Mouse (Mus musculus) CH12.LX (cell line): Measurements from ENCODE around the gene C1qtnf2. TPM values are rescaled to one million over a fixed set of nuclear protein-coding genes. Genes with fewer than 3 reads are reported as not detected.

Source experiments
- DNase-seq: peaks from one replicate; pipeline ENCODE4 v3.0.0-alpha.2; 2013; ENCODE audit errors: extremely low read depth
- H3K27ac ChIP-seq: 2 replicates; pipeline ENCODE4 v1.5.1; 2012; ENCODE audit warnings: low read depth, mild to moderate bottlenecking, control low read depth, moderate library complexity; ENCODE audit not compliant: insufficient read depth
- H3K27me3 ChIP-seq: replicated peaks from 2 replicates; pipeline ENCODE3; 2012; ENCODE audit warnings: inconsistent platforms
- H3K36me3 ChIP-seq, 2 experiments: replicated peaks in 1 of 2; 2 replicates each; pipeline versions ENCODE3 to v1.6.1; 2012; ENCODE audit warnings: inconsistent platforms in 1 of 2, low read length in 1 of 2, mild to moderate bottlenecking in 1 of 2, mixed read lengths in 1 of 2, moderate library complexity in 1 of 2; ENCODE audit not compliant: control insufficient read depth in 1 of 2, insufficient read depth in 1 of 2
- H3K4me1 ChIP-seq, 2 experiments: 2 replicates each; pipeline ENCODE4 v1.6.1; 2012; ENCODE audit warnings: inconsistent platforms in 1 of 2, moderate library complexity in 1 of 2; ENCODE audit not compliant: insufficient read depth in 2 of 2, control insufficient read depth in 1 of 2
- H3K4me2 ChIP-seq: 2 replicates; pipeline ENCODE4 v1.6.1; 2012; ENCODE audit warnings: low read depth, mild to moderate bottlenecking, control low read depth; ENCODE audit not compliant: poor library complexity, insufficient read depth, severe bottlenecking
- H3K4me3 ChIP-seq, 3 experiments: fragments of 150-350 bp in 1 of 3; sonication (generic) in 1 of 3; replicated peaks in 1 of 3; 2 replicates each; pipeline versions ENCODE3 to v1.5.1; 2011 to 2012; ENCODE audit warnings: low read depth in 2 of 3, low read length in 2 of 3, mild to moderate bottlenecking in 2 of 3, moderate library complexity in 2 of 3, control low read depth in 1 of 3, improper control_type of control experiment in 1 of 3, inconsistent platforms in 1 of 3, mixed read lengths in 1 of 3; ENCODE audit not compliant: poor library complexity in 1 of 3
- H3K79me2 ChIP-seq: replicated peaks from 2 replicates; pipeline ENCODE4 v1.6.1; 2012; ENCODE audit warnings: mild to moderate bottlenecking, moderate library complexity; ENCODE audit not compliant: control insufficient read depth, poor library complexity, insufficient read depth, severe bottlenecking; ENCODE audit errors: extremely low read depth
- H3K9ac ChIP-seq: 2 replicates; pipeline ENCODE4 v1.6.1; 2012; ENCODE audit warnings: low read depth, mild to moderate bottlenecking, control low read depth, moderate library complexity; ENCODE audit not compliant: insufficient read depth
- H3K9me3 ChIP-seq: replicated peaks from 2 replicates; pipeline ENCODE3; 2012; ENCODE audit warnings: low read length, inconsistent platforms, mixed read lengths
- CHD1 ChIP-seq: IDR thresholded peaks from 2 replicates; pipeline ENCODE4 v1.6.1; 2012; ENCODE audit warnings: low read depth, low read length, improper control_type of control experiment, inconsistent platforms
- CTCF ChIP-seq, 2 experiments: IDR thresholded peaks in 1 of 2; conservative IDR thresholded peaks in 1 of 2; 2 replicates each; pipeline ENCODE4 v1.5.1; 2011 to 2012; ENCODE audit warnings: low read depth in 2 of 2, low read length in 2 of 2, improper control_type of control experiment in 1 of 2, inconsistent platforms in 1 of 2, mild to moderate bottlenecking in 1 of 2, moderate library complexity in 1 of 2
- E2F4 ChIP-seq: IDR thresholded peaks from 2 replicates; pipeline ENCODE4 v1.6.1; 2011; ENCODE audit warnings: low read depth, low read length, improper control_type of control experiment; ENCODE audit not compliant: insufficient replicate concordance
- ELF1 ChIP-seq: IDR thresholded peaks from 2 replicates; pipeline ENCODE4 v1.6.1; 2014; ENCODE audit warnings: low read depth, mild to moderate bottlenecking, inconsistent platforms, low read length, improper control_type of control experiment
- EP300 ChIP-seq: IDR thresholded peaks from 2 replicates; pipeline ENCODE4 v1.6.1; 2011; ENCODE audit warnings: low read length, improper control_type of control experiment
- GABPA ChIP-seq: IDR thresholded peaks from 2 replicates; pipeline ENCODE4 v1.6.1; 2012; ENCODE audit warnings: low read depth, low read length, improper control_type of control experiment, inconsistent platforms; ENCODE audit not compliant: insufficient replicate concordance
- HCFC1 ChIP-seq: IDR thresholded peaks from 2 replicates; pipeline ENCODE4 v1.6.1; 2012; ENCODE audit warnings: low read depth, mild to moderate bottlenecking, inconsistent platforms, low read length, improper control_type of control experiment
- IRF4 ChIP-seq: IDR thresholded peaks from 2 replicates; pipeline ENCODE4 v1.6.1; 2014; ENCODE audit warnings: low read depth, mild to moderate bottlenecking, inconsistent platforms, low read length, improper control_type of control experiment
- JUND ChIP-seq: conservative IDR thresholded peaks from 2 replicates; pipeline ENCODE4 v1.6.1; 2011; ENCODE audit warnings: low read depth, low read length, improper control_type of control experiment
- KAT2A ChIP-seq: IDR thresholded peaks from 2 replicates; pipeline ENCODE4 v1.6.1; 2012; ENCODE audit warnings: low read length, improper control_type of control experiment, inconsistent platforms; ENCODE audit not compliant: insufficient replicate concordance
- MEF2A ChIP-seq: IDR thresholded peaks from 2 replicates; pipeline ENCODE4 v1.6.1; 2014; ENCODE audit warnings: low read depth, mild to moderate bottlenecking, inconsistent platforms, low read length, improper control_type of control experiment, borderline replicate concordance
- NELFE ChIP-seq: IDR thresholded peaks from 2 replicates; pipeline ENCODE4 v1.6.1; 2011; ENCODE audit warnings: low read depth, low read length, improper control_type of control experiment
- NRF1 ChIP-seq: IDR thresholded peaks from 2 replicates; pipeline ENCODE4 v1.6.1; 2014; ENCODE audit warnings: low read depth, mild to moderate bottlenecking, inconsistent platforms, low read length, improper control_type of control experiment, moderate library complexity
- POLR2A ChIP-seq: IDR thresholded peaks from 2 replicates; pipeline ENCODE4 v1.6.1; 2011; ENCODE audit warnings: low read depth, mild to moderate bottlenecking, improper control_type of control experiment, low read length
- POLR2AphosphoS2 ChIP-seq: IDR thresholded peaks from 2 replicates; pipeline ENCODE4 v1.6.1; 2011; ENCODE audit warnings: low read depth, low read length, improper control_type of control experiment
- RCOR1 ChIP-seq: conservative IDR thresholded peaks from 2 replicates; pipeline ENCODE4 v1.6.1; 2012; ENCODE audit warnings: low read depth, mild to moderate bottlenecking, inconsistent platforms, low read length, improper control_type of control experiment
- TBP ChIP-seq: conservative IDR thresholded peaks from 2 replicates; pipeline ENCODE4 v1.6.1; 2011; ENCODE audit warnings: low read depth, low read length, improper control_type of control experiment
- TCF12 ChIP-seq: IDR thresholded peaks from 2 replicates; pipeline ENCODE4 v1.6.1; 2014; ENCODE audit warnings: low read depth, mild to moderate bottlenecking, inconsistent platforms, low read length, improper control_type of control experiment
- UBTF ChIP-seq: IDR thresholded peaks from 2 replicates; pipeline ENCODE4 v1.6.1; 2012; ENCODE audit warnings: low read depth, mild to moderate bottlenecking, inconsistent platforms, low read length, improper control_type of control experiment, moderate library complexity
- USF2 ChIP-seq: conservative IDR thresholded peaks from 2 replicates; pipeline ENCODE4 v1.6.1; 2011; ENCODE audit warnings: low read depth, low read length, improper control_type of control experiment
- ZMIZ1 ChIP-seq: IDR thresholded peaks from 2 replicates; pipeline ENCODE4 v1.6.1; 2012; ENCODE audit warnings: low read depth, mild to moderate bottlenecking, inconsistent platforms, low read length, improper control_type of control experiment
- ZNF384 ChIP-seq: IDR thresholded peaks from 2 replicates; pipeline ENCODE4 v1.6.1; 2012; ENCODE audit warnings: low read depth, low read length, improper control_type of control experiment, inconsistent platforms
- dilution Hi-C: fragments of 300-500 bp; cut with MboI; formaldehyde crosslinking; loops from 2 replicates; pipeline ENCODE4 v1.14.3; 2020; ENCODE audit warnings: low sequenced_read_pairs; ENCODE audit not compliant: extremely low pct_unique_long_range_greater_than_20kb, extremely low pct_ligation_motif_present
- in situ Hi-C: fragments of 300-500 bp; cut with MboI; formaldehyde crosslinking; loops from 3 replicates; pipeline ENCODE4 v1.14.3; 2019; ENCODE audit warnings: low sequenced_read_pairs, low pct_ligation_motif_present, low pct_unique_long_range_greater_than_20kb, mixed read lengths
- polyA plus RNA-seq: library from polyadenylated mRNA; unstranded; fragments of >175 nt; gene quantifications from 2 replicates; pipeline ENCODE4 v1.2.1, GENCODE M21; 2012; ENCODE audit warnings: low read depth; ENCODE audit not compliant: insufficient read length
- total RNA-seq, 2 experiments: library from RNA; depleted of rRNA; stranded (reverse); fragments of 300-350 nt in 1 of 2; fragments of >200 nt in 1 of 2; gene quantifications; 2 replicates each; pipeline ENCODE4 v1.2.3; 2012 to 2014

Gene C1qtnf2
- total and polyA plus RNA-seq, 3 experiments = not detected

GRCm38 (mm10) chr11:43537074-43537473, 63.0 kb downstream of the C1qtnf2 start:
- Histone ChIP-seq H3K79me2 (no peaks in the 10 kb centered on the region), H3K36me3 (no peaks in the 10 kb centered on the region), H3K4me3 (no peak overlapping the region), H3K9me3 (no peaks in the 10 kb centered on the region), H3K4me1 (peaks cover 0 to 5% of the 10 kb centered on the region in 2 experiments; a peak in 2 of 4 replicates), H3K4me2 (no peak overlapping the region), H3K27me3 (peaks cover 2% of the 10 kb centered on the region), H3K9ac (no peak overlapping the region), H3K27ac (no peak overlapping the region)
- dilution Hi-C loops (no loop called here), in situ Hi-C loops (no loop called here)
- DNase-seq = no peak
- TF ChIP-seq EP300 = no peak
- no peak for TF ChIP-seq E2F4
- no peak for TF ChIP-seq JUND
- no peak for TF ChIP-seq HCFC1
- TF ChIP-seq TBP = no peak
- TF ChIP-seq TCF12 = no peak
- no peak for TF ChIP-seq MEF2A
- TF ChIP-seq ZNF384 = no peak
- no peak for TF ChIP-seq IRF4
- no peak for TF ChIP-seq NELFE
- no peak for TF ChIP-seq USF2
- TF ChIP-seq ELF1 = no peak
- no peak for TF ChIP-seq KAT2A
- TF ChIP-seq CHD1 = no peak
- TF ChIP-seq RCOR1 = no peak

- Histone ChIP-seq H3K27me3 (peaks cover 6% of the 10 kb centered on the region), H3K4me2 (no peak overlapping the region), H3K79me2 (no peaks in the 10 kb centered on the region), H3K9me3 (no peaks in the 10 kb centered on the region), H3K4me1 (no peaks in the 10 kb centered on the region), H3K36me3 (no peaks in the 10 kb centered on the region), H3K9ac (no peak overlapping the region), H3K4me3 (no peak overlapping the region), H3K27ac (no peak overlapping the region)
- dilution Hi-C loops = no loop called here
- in situ Hi-C loops = no loop called here
- no peak for TF ChIP-seq POLR2AphosphoS2
- TF ChIP-seq IRF4 = no peak
- TF ChIP-seq POLR2A = no peak
- TF ChIP-seq CTCF (conservative IDR thresholded peaks at IDR 0.05 in 1 of 2, IDR thresholded peaks at IDR 0.05 in 1 of 2; ENCODE audit: low read depth in 2 of 2, low read length in 2 of 2) = no peak
- no peak for TF ChIP-seq E2F4
- TF ChIP-seq ZMIZ1 = no peak
- TF ChIP-seq NRF1 = no peak
- TF ChIP-seq GABPA = no peak
- TF ChIP-seq UBTF = no peak
- no peak for TF ChIP-seq KAT2A
- TF ChIP-seq USF2 = no peak
- DNase-seq = no peak
These were observed 65.8 kb downstream of the C1qtnf2 start for GRCm38 (mm10) chr11:43539863-43540262.

Other genes starting within 250 kb of the C1qtnf2 start
- 153 and 190 TPM in 2 replicates for gene Pttg1, start 48.0 kb upstream of the C1qtnf2 start, total RNA-seq (2012; rRNA removed)
- 276 and 337 TPM in 2 replicates for gene Pttg1, start 48.0 kb upstream of the C1qtnf2 start, total RNA-seq (2014; rRNA removed)
- gene Pttg1, start 48.0 kb upstream of the C1qtnf2 start, polyA plus RNA-seq = 258 and 279 TPM in 2 replicates
- 41.6 and 43.0 TPM in 2 replicates for gene Slu7, start 40.5 kb upstream of the C1qtnf2 start, total RNA-seq (2012; rRNA removed)
- gene Slu7, start 40.5 kb upstream of the C1qtnf2 start, total RNA-seq (2014; rRNA removed) = 60.3 and 68.8 TPM in 2 replicates
- gene Slu7, start 40.5 kb upstream of the C1qtnf2 start, polyA plus RNA-seq = 66.8 and 78.7 TPM in 2 replicates
- gene Ccnjl, start 54.5 kb downstream of the C1qtnf2 start, total RNA-seq (2012; rRNA removed) = not detected in 2 replicates
- not detected in 2 replicates for gene Ccnjl, start 54.5 kb downstream of the C1qtnf2 start, total RNA-seq (2014; rRNA removed)
- gene Ccnjl, start 54.5 kb downstream of the C1qtnf2 start, polyA plus RNA-seq = not detected in 2 replicates
- gene 4933415A04Rik, start 112.8 kb downstream of the C1qtnf2 start, total RNA-seq (2012; rRNA removed) = not detected in 2 replicates
- gene 4933415A04Rik, start 112.8 kb downstream of the C1qtnf2 start, total RNA-seq (2014; rRNA removed) = not detected in 2 replicates
- not detected in 2 replicates for gene 4933415A04Rik, start 112.8 kb downstream of the C1qtnf2 start, polyA plus RNA-seq
- not detected in 2 replicates for gene Fabp6, start 127.3 kb downstream of the C1qtnf2 start, total RNA-seq (2012; rRNA removed)
- not detected in 2 replicates for gene Fabp6, start 127.3 kb downstream of the C1qtnf2 start, total RNA-seq (2014; rRNA removed)
- gene Fabp6, start 127.3 kb downstream of the C1qtnf2 start, polyA plus RNA-seq = not detected in 2 replicates
- gene Pwwp2a, start 207.7 kb downstream of the C1qtnf2 start, total RNA-seq (2012; rRNA removed) = 15.2 and 16.7 TPM in 2 replicates
- 11.5 and 13.0 TPM in 2 replicates for gene Pwwp2a, start 207.7 kb downstream of the C1qtnf2 start, total RNA-seq (2014; rRNA removed)
- gene Pwwp2a, start 207.7 kb downstream of the C1qtnf2 start, polyA plus RNA-seq = 26.8 and 31.0 TPM in 2 replicates